Mouse (Mus musculus): ENCODE measurements around the gene Chchd3.
A peak's percentile ranks its signal among the peaks of the same experiment; 100 is the strongest.

The Chchd3 gene

DNA sequence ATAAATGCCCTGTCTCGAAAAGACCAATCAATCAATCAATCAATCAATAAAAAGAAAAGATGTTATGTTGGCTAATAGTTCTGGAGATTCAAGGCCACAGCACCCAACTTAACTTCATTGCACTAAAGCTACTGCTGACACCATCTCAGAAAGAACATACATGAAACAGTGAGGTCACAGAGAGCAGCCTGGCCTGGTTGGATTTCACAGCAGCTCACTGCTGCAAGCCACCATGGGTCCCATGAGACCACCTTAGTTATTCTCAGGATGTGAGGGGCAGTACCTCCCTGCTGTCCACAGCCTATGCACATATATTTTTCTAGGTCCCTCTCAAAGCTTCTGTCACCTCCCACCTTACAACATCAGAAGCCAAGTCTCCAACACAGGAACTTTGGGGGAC is 57.1 kb downstream of the Chchd3 start:
- no peak for DNase-seq (ENCODE audit: low read depth)

DNA sequence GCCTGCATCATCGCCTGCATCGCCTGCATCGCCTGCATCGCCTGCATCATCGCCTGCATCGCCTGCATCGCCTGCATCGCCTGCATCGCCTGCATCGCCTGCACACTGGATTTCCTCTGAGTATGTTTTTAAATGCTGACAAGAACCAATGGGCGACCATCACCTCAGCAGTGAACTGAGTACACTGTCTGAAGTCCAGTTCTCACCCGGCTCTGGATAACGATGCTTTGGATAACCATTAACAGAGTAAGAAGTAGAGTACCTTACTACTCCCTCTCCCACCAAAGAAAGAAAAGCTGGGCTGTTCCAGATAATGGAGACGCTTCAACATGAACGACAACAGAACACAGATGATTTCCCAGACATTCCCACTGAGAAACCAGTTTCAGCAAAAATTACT is 58.8 kb downstream of the Chchd3 start:
- no peak for DNase-seq (ENCODE audit: low read depth)

DNA sequence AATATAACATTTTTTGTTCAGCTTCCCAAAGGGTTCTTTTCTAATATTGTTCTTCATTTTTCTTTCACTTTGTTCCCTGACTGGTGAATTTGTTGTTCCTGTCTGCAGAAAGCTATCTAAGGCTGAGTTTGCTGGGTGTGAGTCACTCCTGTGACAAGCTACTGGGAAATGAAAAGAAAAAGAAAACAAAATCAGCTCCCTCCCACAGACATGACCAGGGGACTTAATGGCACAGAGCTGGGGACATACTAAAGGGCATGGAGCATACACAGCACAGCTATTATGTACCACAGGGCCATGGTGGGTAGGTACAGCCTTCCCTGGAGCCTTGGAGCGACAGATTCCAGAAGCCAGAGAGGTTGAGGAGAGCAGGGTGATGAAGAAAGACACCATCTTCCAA is 63.5 kb downstream of the Chchd3 start:
- DNase-seq (ENCODE audit: low read depth), result peak; percentile 67

DNA sequence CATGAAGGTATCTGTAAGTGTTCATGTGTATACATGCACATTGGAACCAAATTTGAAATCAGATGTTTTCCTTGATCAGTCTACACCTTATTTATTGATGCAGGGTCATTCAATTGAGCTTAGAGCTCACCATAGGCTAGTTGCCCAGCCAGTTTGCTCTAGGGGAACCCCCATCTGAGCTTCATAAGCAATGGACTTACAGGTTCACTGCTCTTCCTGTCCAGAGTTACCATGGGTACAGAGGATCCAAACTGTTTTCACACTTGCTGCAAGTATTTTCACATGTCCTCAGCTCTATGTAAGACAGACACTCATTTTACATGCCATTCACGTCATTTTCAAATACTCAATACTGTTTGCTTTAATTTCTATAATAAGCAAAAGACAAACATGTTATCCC is 66.2 kb downstream of the Chchd3 start:
- DNase-seq (ENCODE audit: low read depth), result no peak

DNA sequence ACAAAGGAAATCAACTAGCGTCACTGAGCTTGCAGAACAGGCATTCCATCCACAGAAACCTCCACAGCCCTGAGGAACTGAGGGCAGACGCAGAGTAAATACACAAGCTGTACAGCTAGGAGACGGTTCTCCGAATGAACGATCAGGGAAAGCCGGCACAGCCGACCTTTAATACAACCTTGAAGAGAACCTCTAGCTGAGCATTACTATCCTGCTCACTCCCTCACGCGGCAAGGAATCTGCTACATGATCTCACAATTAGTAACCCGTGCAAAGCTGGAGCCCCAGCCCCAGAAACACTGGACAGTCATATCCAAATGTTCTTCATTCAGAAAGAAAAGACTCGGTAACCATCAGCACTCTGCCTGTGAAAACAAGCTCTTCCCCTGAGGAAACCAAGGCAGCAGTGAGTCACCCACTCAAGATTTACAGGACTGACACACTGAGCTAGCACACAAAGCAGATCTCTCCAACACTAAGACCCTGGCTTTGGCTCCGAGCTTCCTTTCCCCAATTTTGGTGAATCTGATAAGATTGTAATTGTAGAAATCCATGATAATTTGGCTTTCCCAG is 69.9 kb downstream of the Chchd3 start:
- DNase-seq (ENCODE audit: low read depth), result peak; percentile 22

DNA sequence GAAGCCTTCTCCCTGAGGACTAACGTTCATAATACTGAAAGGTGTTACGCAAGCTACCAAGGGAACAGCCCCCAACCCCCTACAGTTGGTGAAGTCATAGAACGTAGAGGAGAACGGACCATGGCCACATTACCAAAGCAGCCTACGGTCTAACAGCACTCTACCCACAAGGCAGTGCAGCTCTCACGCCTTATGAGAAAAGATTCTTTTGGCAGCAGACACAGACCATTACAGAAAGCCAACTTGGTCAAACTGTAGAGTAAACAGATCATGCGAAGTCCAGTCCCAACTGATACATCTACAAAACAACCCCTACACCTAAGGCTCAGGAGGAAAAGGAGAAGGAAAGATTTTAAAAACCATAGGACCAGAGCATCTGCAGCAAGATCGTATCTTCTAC is 71.5 kb downstream of the Chchd3 start:
- DNase-seq (ENCODE audit: low read depth), result no peak

DNA sequence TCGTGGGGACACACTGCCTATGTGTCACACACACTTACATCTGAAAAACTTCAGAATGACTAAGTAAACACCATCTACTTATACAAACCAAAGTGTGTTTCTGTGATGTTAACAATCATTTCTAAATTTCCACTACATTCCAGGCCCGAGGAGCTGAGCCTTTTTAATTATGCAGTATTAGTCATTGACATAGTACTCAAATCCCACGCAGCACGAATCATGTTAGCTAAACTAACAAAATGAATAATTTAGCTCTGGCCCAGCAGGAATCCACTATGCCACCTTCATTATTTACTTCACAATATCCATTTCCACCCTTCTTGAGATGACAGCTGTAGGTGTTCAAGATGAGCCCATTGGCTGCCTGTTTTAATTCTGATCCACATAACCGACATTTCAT is 76.2 kb downstream of the Chchd3 start:
- no peak for DNase-seq (ENCODE audit: low read depth)

DNA sequence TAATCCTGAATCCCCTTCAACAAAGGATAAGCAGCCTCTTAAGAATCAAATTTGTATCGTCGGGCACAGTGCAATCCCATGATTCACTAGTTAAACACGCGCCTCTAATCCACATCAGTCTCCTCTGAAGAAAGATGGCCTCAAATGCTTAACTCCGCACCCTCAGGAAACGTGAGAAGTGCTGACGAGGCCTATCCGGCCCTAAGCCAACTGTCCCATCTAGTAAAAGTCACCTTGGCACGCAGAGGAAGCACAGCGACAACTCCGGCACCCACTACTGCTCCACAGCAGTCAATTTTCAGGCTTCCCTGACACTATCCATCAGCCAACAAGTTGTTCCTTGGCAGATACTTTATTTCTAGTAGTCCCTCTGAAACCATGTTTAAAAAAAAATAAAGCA is 78.8 kb downstream of the Chchd3 start:
- DNase-seq (ENCODE audit: low read depth), result no peak

DNA sequence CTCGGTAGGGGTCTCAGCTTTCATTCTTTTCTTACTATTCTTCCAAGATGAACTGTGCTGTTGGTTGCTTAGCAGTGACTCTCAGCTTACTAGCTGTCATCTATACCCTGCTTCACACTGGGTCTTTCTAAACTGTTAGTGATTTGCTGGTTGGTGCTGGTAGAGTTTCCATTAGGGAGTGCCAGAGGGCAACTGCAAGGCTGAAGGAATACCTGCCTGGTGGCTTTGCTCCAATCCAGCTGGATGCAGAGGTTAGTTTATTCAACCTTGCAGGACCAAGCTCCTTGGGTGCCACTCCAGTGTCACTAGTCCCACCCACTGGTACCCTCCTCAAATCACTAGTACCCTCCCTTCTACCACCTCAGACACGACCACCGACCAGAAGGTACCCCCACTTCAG is 81.2 kb downstream of the Chchd3 start:
- DNase-seq (ENCODE audit: low read depth), result no peak

DNA sequence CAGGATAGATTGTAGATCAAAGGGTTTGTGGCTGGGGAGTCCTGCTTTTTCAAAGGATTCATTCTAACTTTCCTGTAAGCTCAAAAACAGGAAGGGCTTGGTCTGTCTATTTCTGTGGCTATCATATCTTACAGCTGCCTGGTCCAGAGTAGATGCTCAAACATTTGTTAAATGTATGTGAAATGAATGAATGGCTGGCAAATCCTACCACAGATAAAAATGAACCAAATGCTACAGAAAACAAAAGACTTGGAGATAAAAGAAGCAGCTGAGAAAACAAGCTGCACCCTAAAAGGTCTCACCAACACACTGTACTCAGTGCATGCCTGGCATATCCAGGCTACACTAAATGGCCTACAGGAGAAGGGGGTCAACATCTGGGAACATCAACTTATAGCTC is 88.1 kb downstream of the Chchd3 start:
- DNase-seq (ENCODE audit: low read depth), result no peak

DNA sequence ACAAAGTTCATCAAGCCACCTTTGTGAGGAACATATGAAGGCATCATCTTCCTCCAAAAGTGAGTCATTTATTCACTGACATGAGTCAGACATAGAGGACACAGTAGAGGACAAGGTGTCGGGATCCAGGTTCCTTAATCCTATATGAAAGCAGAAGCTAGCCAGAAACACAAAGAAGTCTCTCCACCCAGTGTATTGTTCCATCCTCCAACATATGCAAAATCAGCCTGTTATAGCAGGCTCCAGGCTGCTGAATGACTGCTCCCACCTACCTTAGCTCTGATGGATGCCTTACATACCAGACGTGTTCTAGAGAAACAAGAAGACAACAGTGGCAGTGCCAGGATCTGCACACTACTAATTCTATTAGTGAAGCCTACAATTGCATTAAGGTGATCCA is 91.1 kb downstream of the Chchd3 start:
- DNase-seq (ENCODE audit: low read depth), result peak; percentile 19

DNA sequence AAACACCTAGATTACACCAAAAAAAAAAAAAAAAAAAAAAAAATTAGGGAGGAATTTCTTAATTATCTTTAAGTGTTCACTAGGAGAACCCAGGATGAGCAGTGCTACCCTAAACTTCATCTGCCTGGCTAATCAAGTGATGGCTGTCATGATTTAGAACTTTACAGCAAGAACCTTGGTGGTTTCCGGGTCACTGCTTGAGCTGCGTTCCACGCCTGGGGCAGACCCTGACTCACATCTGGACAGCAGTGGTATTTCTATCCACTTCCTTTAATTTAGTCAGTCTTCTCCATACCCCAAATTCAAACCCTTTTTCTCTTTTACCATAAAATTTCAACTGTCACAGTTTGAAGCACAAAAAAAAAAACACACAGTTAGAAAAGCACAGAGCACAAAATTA is 98.0 kb downstream of the Chchd3 start:
- DNase-seq (ENCODE audit: low read depth), result peak; percentile 23

DNA sequence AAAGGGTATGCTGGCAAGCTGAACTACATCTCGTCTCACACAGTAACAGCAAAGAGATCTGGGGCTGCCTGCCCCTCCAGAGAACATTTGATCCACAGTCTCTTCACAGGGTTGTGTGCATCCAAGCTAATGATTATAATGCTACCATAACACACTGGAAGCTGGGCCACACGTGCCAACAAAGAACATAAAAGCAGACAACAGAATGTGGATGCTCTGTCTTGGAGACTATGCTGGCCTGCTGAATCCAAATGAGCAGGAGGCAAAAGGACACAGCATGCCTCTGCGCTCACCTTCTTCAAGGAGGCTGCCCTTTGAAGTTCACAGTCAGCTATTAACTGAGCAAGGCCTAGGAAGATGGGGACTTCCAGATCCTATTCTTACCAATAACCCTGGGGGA is 98.6 kb downstream of the Chchd3 start:
- DNase-seq (ENCODE audit: low read depth), result no peak

DNA sequence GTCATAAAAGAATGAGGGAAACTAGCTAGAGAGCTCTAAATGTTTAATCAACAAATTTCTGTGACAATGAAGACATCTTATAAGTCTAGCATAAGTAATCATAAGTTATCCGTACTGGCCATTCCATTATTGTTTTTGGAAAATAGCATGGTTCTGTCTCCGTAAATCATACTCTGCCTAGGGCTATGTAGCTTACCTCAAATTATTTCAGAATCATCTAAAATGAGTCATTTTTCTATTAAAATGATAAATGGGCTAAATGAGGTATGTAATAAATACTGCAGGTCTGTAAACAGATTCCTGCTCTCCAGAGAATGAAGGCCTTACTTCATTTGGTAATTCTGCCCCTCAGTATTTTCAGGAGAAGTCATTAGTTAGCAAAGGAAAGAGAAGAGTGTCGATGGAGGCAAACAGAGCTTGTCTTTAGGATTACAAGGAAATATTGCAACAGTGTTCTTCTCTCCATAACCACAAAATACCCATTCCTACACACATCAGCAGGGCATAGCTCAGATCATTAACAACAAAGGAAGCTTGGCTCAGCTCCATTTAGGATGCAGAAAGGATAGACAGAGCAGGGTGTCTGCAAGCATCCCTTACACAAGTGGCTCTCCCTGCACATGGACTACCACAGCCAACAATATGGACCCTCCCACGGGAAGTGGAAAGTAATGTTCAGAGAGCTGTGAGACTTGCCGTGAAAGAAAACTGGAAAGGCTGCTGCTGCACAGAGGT is 100.1 kb downstream of the Chchd3 start:
- no peak for DNase-seq (ENCODE audit: low read depth)

DNA sequence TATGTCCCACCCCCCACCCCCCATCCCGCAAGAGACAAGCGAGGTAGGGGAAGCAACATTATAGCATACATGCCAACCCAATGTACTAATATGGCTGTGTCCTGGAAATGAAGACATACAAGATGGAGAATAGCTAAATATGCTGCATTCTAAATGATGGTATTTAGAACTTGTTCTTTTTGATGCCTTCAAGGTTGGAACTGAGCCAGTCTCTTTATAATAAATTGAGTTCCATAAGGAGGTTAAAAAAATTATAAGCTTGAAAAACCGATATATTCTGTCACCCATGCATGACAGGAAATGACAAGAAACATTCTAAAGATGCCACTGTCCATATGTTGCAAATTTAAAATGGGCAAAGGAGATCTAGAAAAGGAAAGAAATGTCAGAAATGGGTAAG is 104.6 kb downstream of the Chchd3 start:
- no peak for DNase-seq (ENCODE audit: low read depth)

DNA sequence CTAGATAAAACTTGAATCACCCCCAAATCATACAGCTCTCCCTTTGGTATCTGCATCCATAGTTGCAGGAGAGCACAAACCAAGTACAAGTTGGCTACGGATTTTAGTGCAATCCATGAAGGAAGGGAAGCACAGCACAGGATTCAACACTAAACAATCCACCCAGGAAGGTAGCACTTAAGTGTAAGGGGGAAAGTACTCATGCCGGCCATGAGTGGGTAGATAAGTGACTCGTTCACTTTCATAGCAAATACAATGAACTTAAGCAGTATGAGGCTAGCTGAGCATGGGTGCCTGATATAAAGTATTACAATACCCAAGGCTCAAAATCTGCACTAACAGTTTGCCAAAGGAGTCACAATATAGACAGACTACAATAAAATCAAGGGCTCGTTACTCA is 109.1 kb downstream of the Chchd3 start:
- no peak for DNase-seq (ENCODE audit: low read depth)

DNA sequence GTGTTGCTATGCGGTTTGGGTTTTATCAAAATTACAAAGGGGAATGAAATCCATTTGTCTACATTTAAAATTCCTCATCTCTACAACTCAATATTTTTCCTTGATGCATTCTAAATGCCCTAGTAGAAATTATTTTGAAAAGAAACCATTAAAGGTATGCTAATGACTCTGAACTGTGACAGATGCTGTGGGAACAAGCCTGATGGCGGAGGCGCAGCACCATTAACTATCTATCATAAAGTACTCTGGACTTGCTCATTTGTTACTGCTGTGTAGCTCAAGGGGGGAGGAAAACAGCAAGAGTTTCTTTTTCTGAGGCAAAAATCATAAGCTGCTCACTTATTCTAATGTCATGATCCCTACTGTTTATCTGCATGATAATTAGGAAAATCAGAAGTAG is 110.4 kb downstream of the Chchd3 start:
- DNase-seq (ENCODE audit: low read depth), result no peak

DNA sequence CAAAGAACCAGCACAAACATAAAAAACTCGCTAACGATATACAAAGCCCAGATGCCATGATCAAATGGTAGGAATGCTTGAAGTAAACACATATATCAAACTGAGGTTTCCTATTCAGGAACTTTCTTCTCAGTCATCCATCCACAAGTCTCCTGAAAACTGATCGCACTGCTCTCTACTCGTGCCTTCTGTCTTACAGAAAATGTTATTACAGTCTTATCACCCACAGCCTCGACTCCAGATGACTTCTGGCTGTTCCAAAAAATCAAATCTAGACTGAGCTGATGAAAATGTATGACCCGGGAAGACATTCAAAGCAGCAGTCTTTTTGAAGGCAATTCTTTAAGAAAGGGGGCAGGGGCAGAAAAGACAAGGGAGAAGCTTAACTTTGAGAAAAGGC is 112.8 kb downstream of the Chchd3 start:
- no peak for DNase-seq (ENCODE audit: low read depth)

DNA sequence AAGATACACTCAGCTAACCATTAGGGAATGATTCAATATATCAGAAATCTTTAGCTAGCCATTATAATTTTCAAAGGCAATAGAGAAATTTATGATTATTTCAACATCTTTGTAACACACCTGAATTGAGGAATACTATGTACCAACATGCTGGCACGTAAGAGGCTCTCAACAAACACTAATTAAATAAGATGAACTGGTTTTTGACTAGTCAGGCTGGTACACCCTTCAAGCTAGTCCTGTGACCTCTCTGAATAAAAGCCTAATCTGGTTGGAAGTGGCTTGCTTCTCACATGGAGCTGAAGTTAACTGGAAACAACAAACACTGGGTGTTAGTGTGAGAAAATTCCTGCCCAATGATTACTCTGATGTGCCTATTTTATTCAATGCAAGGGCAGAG is 115.1 kb downstream of the Chchd3 start:
- no peak for DNase-seq (ENCODE audit: low read depth)

DNA sequence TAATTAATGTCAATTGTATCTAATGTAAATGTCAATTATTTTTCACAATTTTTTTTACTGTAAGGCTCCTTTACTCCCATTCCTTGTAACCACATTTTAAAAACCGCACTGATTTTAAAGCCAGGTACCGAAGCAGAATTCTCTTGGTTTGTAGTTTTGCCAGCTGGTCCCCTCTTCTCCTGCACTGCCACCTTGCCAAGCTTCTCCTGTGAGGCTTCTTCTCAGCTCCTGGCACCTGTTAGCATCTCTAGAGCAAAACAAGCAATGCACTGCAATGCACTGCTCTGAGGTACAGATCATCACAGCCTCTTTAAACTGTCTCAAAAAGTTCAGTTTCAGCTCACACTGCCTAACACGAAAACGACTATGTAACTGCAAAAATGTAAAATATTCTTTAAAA is 116.4 kb downstream of the Chchd3 start:
- DNase-seq (ENCODE audit: low read depth), result no peak

DNA sequence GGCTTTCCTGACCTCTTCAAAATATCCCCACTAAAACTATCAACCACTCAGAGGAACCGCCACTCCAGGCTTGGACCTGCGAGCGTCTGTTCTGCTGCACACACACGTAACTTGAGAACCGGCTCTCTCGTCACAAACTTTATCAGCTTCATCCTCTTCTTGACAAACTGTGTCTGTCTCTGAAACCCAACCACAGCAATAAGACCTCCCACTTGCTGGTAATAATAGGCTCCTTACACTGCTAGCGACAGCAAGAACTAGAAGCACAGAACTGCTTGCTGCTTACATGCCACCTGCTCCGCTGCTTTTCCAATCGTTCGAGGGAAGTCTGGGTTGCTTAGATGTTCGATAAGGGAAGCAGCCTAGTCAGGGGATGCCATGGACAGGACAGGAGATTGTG is 119.8 kb downstream of the Chchd3 start:
- DNase-seq (ENCODE audit: low read depth), result peak; percentile 48

DNA sequence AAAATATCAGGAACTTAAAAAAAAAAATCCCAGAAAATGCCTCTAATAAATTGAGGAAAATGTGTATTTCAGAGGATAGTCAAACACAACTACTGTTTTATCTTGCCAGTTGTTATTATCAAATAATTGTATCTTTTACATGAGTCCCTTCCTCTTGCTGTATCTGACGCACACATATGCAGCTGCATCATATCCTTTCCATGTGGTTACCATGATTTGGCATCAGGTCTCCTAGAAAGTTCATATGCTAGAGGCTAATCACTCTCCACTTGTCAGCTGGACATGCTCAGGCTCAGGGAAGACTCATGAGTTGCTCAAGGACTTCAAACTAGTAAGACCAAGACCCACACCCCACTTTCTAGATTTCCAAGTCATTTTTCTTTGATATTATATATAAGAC is 122.4 kb downstream of the Chchd3 start:
- peak; percentile 69 for DNase-seq (ENCODE audit: low read depth)

DNA sequence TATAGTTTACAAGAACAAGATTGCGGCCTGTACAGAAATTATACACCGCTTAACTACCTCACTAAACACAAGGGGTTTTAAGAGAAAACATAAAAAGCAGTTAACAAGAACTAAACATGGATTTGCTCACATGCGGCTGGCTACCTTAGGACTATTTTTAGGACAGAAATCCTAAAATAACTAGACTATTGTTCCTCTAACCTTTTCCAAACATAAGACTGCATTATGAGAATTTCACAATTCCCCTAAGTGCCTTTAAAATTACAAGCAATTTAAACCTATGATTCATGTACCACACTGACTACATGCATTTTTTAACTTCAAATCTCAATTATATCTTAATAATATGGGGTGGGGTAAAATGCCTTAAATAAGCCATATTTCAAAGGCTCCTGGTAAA is 123.3 kb downstream of the Chchd3 start:
- DNase-seq (ENCODE audit: low read depth), result no peak

DNA sequence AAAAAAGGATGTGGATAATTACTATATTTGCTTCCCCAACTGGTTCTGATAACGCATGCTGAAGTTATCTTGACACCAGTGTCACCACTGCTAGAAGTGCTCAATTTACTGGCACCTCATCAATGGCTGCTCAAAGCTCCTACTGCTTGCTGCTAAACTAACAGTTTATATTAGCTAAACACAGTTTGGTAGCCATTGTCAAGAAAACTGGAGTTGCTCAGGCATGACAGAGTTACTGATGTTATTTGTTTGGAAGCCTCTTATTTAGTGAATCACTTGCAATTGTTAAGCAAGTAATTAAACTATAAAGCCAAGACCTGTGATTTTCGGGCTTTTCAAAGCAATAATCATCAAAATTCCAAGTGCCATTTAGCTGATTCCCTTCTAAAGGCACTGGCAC is 123.7 kb downstream of the Chchd3 start:
- no peak for DNase-seq (ENCODE audit: low read depth)
